Mouse (Mus musculus): ENCODE results near the gene Atp2b2.
A peak's percentile ranks its signal among the peaks of the same experiment; 100 is the strongest.

Gene Atp2b2

GRCm38 (mm10) chr6:113855581-113855980, 186.8 kb downstream of the Atp2b2 start:
- no peak for DNase-seq

- DNase-seq: no peak
Measured at GRCm38 (mm10) chr6:113852318-113852717, 190.1 kb downstream of the Atp2b2 start.

GRCm38 (mm10) chr6:113849819-113850218, 192.6 kb downstream of the Atp2b2 start:
- DNase-seq: no peak

GRCm38 (mm10) chr6:113848655-113849054, 193.8 kb downstream of the Atp2b2 start:
- no peak for DNase-seq

GRCm38 (mm10) chr6:113847092-113847491, 195.3 kb downstream of the Atp2b2 start:
- no peak for DNase-seq

- no peak for DNase-seq
Measured at GRCm38 (mm10) chr6:113843248-113843647, 199.2 kb downstream of the Atp2b2 start.

GRCm38 (mm10) chr6:113838493-113838892, 203.9 kb downstream of the Atp2b2 start:
- no peak for DNase-seq

GRCm38 (mm10) chr6:113837740-113838139, 204.7 kb downstream of the Atp2b2 start:
- DNase-seq: no peak

GRCm38 (mm10) chr6:113836545-113836944, 205.9 kb downstream of the Atp2b2 start:
- no peak for DNase-seq

GRCm38 (mm10) chr6:113830463-113830862, 211.9 kb downstream of the Atp2b2 start:
- no peak for DNase-seq

- DNase-seq: no peak
Measured at GRCm38 (mm10) chr6:113827309-113827708, 215.1 kb downstream of the Atp2b2 start.

- DNase-seq: peak; percentile 14 to 57
Measured at GRCm38 (mm10) chr6:113822417-113822816, 220.0 kb downstream of the Atp2b2 start.

GRCm38 (mm10) chr6:113816690-113817089, 225.7 kb downstream of the Atp2b2 start:
- DNase-seq: no peak

- no peak for DNase-seq
Measured at GRCm38 (mm10) chr6:113811462-113811861, 231.0 kb downstream of the Atp2b2 start.

- DNase-seq: no peak
Measured at GRCm38 (mm10) chr6:113810667-113811066, 231.7 kb downstream of the Atp2b2 start.

GRCm38 (mm10) chr6:113806241-113806640, 236.2 kb downstream of the Atp2b2 start:
- DNase-seq: no peak

- no peak for DNase-seq
Measured at GRCm38 (mm10) chr6:113801233-113801632, 241.2 kb downstream of the Atp2b2 start.

- DNase-seq: no peak
Measured at GRCm38 (mm10) chr6:113799915-113800314, 242.5 kb downstream of the Atp2b2 start.

- no peak for DNase-seq
Measured at GRCm38 (mm10) chr6:113799349-113799748, 243.1 kb downstream of the Atp2b2 start.

GRCm38 (mm10) chr6:113798921-113799320, 243.5 kb downstream of the Atp2b2 start:
- DNase-seq: no peak

GRCm38 (mm10) chr6:113795241-113795702, 247.1 kb downstream of the Atp2b2 start:
- no peak for DNase-seq

GRCm38 (mm10) chr6:113792368-113792767, 250.0 kb downstream of the Atp2b2 start:
- no peak for DNase-seq

GRCm38 (mm10) chr6:113791012-113791411, 251.4 kb downstream of the Atp2b2 start:
- DNase-seq: no peak

- DNase-seq: no peak
Measured at GRCm38 (mm10) chr6:113787459-113787968, 254.9 kb downstream of the Atp2b2 start.

GRCm38 (mm10) chr6:113785658-113786057, 256.8 kb downstream of the Atp2b2 start:
- DNase-seq: no peak
